Mouse (Mus musculus) testis, postnatal 10 days (tissue): ENCODE results near the gene Itprip.

Experiments used
- DNase-seq: peaks from one replicate; pipeline ENCODE4 v3.0.0; 2021; ENCODE audit warnings: low spot score

The Itprip gene

GRCm38 (mm10) chr19:47919126-47919965, at the start of gene Itprip, which contains the start of gene Cfap43:
Gene Itprip, minus strand, starts transcription at chr19:47919299.
Gene Cfap43, minus strand, starts transcription at chr19:47919287.
- peak; percentile 79 for DNase-seq

GRCm38 (mm10) chr19:47958181-47958580, 39.1 kb upstream of the Itprip start:
- no peak for DNase-seq

GRCm38 (mm10) chr19:47953169-47953568, 34.1 kb upstream of the Itprip start:
- no peak for DNase-seq

GRCm38 (mm10) chr19:47950946-47951345, 31.8 kb upstream of the Itprip start:
- DNase-seq: no peak

GRCm38 (mm10) chr19:47946821-47947465, 27.8 kb upstream of the Itprip start:
- no peak for DNase-seq

- no peak for DNase-seq
Observed at GRCm38 (mm10) chr19:47939361-47939760, 20.3 kb upstream of the Itprip start.

- DNase-seq: peak; percentile 77
Observed at GRCm38 (mm10) chr19:47937443-47938406, 18.6 kb upstream of the Itprip start, which contains the start of gene Cfap58. Gene Cfap58, plus strand, starts transcription at chr19:47937675.

- DNase-seq: no peak
Observed at GRCm38 (mm10) chr19:47936938-47937337, 17.8 kb upstream of the Itprip start.

GRCm38 (mm10) chr19:47936490-47936889, 17.4 kb upstream of the Itprip start:
- no peak for DNase-seq

GRCm38 (mm10) chr19:47935530-47935929, 16.4 kb upstream of the Itprip start:
- no peak for DNase-seq

- no peak for DNase-seq
Observed at GRCm38 (mm10) chr19:47934636-47935238, 15.6 kb upstream of the Itprip start.

GRCm38 (mm10) chr19:47934146-47934545, 15.0 kb upstream of the Itprip start:
- no peak for DNase-seq

GRCm38 (mm10) chr19:47931982-47932638, 13.0 kb upstream of the Itprip start:
- DNase-seq: no peak

GRCm38 (mm10) chr19:47929043-47929442, 9.9 kb upstream of the Itprip start:
- DNase-seq: no peak

GRCm38 (mm10) chr19:47927032-47927431, 7.9 kb upstream of the Itprip start:
- no peak for DNase-seq

- no peak for DNase-seq
Observed at GRCm38 (mm10) chr19:47925819-47926218, 6.7 kb upstream of the Itprip start.

- DNase-seq: no peak
Observed at GRCm38 (mm10) chr19:47919966-47920375, 872 bp upstream of the Itprip start.

- no peak for DNase-seq
Observed at GRCm38 (mm10) chr19:47918455-47919101, 521 bp downstream of the Itprip start.

- no peak for DNase-seq
Observed at GRCm38 (mm10) chr19:47918016-47918415, 1.1 kb downstream of the Itprip start.

GRCm38 (mm10) chr19:47917396-47917795, 1.7 kb downstream of the Itprip start:
- DNase-seq: no peak

GRCm38 (mm10) chr19:47915251-47915650, 3.8 kb downstream of the Itprip start:
- no peak for DNase-seq
